Mouse (Mus musculus): ENCODE measurements at regions not wholly inside any gene's neighbourhood (a gene's known extent, or its start where the extent isn't known, plus 50 kb on each side); places are given as distances from the start of the nearest gene placed in this dataset.

DNA sequence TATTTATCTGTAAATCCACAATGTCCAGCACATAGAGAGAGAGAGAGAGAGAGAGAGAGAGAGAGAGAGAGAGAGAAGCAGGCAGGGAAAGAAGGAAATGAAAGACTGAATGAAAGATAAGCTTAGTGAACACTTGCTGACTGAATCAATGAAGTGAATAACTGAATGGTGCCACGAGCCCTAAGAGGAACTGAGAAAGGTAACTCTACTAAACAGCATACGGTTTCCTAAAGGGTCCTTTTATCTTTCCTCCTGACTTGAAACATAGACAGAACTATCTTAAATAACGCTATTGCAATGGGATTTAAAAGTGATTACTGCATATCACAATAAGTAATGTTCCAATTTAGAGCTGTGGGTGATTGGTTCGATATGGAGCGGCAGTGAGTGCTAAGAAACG, 121.0 kb downstream of the Rbm26 start:
- Histone ChIP-seq H3K4me2 (replicated peaks; ENCODE audit: low read depth, low read length) (no peak overlapping the region), H3K9me3 (ENCODE audit: low read length) (no peaks in the 10 kb centered on the region), H3K27me3 (replicated peaks; ENCODE audit: insufficient read depth, low read length) (no peaks in the 10 kb centered on the region), H3K4me1 (ENCODE audit: insufficient read depth, low read depth, low read length) (no peaks in the 10 kb centered on the region), H3K27ac (ENCODE audit: low read length) (no peak overlapping the region), H3K9ac (replicated peaks; ENCODE audit: low read depth) (no peak overlapping the region), H3K36me3 (ENCODE audit: insufficient read depth, low read length) (no peaks in the 10 kb centered on the region), H3K4me3 (ENCODE audit: low read depth, low read length) (no peak overlapping the region)
- ATAC-seq (no peak), DNase-seq (ENCODE audit: low spot score) (no peak)
- WGBS: 76% methylated on average over 6 of the region's 6 CpGs
- TF ChIP-seq EP300 (IDR thresholded peaks at IDR 0.05): no peak
- no peak for TF ChIP-seq CTCF (IDR thresholded peaks at IDR 0.05)

DNA sequence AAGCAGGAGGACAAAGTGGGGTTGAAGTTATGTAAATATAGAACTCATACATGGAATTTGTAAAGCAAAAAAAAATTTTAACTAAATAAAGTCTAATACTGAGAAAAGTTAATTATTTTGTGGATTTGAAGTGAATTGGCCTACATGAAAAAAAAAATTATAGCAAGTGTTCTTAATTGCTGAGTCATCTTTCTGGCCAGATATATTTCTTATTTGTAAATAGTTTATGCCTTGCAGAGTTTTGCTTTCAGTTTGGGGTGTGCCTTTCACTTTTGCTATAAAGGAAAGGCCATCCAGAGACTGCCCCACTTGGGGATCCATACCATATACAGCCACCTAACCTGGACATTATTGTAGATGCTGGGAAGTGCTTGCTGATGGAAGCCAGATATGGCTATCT, 138.3 kb downstream of the Rbm26 start:
- ATAC-seq: no peak
- H3K4me3 ChIP-seq (ENCODE audit: low read depth, low read length): no peak overlapping the region
- no peaks in the 10 kb centered on the region for H3K27me3 ChIP-seq (replicated peaks; ENCODE audit: insufficient read depth, low read length)
- H3K9ac ChIP-seq (replicated peaks; ENCODE audit: low read depth): no peak overlapping the region
- no peak overlapping the region for H3K4me2 ChIP-seq (replicated peaks; ENCODE audit: low read depth, low read length)
- TF ChIP-seq EP300 (IDR thresholded peaks at IDR 0.05) (no peak), CTCF (IDR thresholded peaks at IDR 0.05) (no peak)
- no peaks in the 10 kb centered on the region for H3K9me3 ChIP-seq (ENCODE audit: low read length)
- no peaks in the 10 kb centered on the region for H3K36me3 ChIP-seq (ENCODE audit: insufficient read depth, low read length)
- H3K27ac ChIP-seq (ENCODE audit: low read length): no peak overlapping the region
- no peak for DNase-seq (ENCODE audit: low spot score)
- H3K4me1 ChIP-seq (ENCODE audit: insufficient read depth, low read depth, low read length): no peaks in the 10 kb centered on the region

DNA sequence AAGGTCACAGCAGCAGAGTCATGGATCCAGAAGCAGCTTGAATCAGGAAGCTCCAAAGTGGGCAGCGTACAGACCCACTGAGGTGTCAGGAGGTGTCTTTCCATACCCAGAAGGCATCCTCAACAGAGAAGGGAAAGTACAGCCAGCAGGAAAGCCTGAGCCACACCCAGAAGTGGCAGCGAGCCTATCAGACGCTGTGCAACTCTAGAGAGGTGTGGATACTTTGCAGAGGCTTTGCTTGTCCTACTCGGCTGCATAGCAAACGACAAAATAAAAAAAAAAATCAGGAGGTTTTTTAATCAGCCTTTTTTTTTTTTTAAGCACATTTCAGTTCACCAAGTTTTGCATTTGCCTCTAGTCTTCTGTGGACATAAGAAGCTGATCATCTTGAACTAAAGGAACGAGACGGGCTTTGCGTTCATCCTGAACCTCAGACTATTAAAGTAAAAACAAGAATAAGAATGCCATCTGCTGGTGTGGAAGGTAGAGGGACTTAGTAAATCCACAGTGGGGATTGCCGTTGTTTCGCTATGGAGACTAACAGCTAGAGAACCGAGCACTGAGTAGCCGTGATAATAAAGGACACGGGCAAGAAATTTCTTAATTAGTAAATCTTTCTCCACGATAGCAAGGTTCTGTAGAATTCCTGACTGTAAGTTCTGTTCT, 142.3 kb downstream of the Rbm26 start:
- Histone ChIP-seq H3K27me3 (replicated peaks; ENCODE audit: insufficient read depth, low read length) (no peaks in the 10 kb centered on the region), H3K4me3 (ENCODE audit: low read depth, low read length) (no peak overlapping the region), H3K4me2 (replicated peaks; ENCODE audit: low read depth, low read length) (peak overlapping the region; percentile 33; the same call in 1 of the 2 replicates), H3K36me3 (ENCODE audit: insufficient read depth, low read length) (no peaks in the 10 kb centered on the region), H3K4me1 (ENCODE audit: insufficient read depth, low read depth, low read length) (no peaks in the 10 kb centered on the region), H3K9me3 (ENCODE audit: low read length) (no peaks in the 10 kb centered on the region), H3K9ac (replicated peaks; ENCODE audit: low read depth) (no peak overlapping the region), H3K27ac (ENCODE audit: low read length) (no peak overlapping the region)
- 29% methylated on average over 14 of the region's 14 CpGs for WGBS
- TF ChIP-seq EP300 (IDR thresholded peaks at IDR 0.05) (no peak), CTCF (IDR thresholded peaks at IDR 0.05) (peak; percentile 22; the same call in 1 of the 2 replicates)
- ATAC-seq (peak; percentile 50; the same call in 1 of the 2 replicates), DNase-seq (ENCODE audit: low spot score) (peak; percentile 17)

DNA sequence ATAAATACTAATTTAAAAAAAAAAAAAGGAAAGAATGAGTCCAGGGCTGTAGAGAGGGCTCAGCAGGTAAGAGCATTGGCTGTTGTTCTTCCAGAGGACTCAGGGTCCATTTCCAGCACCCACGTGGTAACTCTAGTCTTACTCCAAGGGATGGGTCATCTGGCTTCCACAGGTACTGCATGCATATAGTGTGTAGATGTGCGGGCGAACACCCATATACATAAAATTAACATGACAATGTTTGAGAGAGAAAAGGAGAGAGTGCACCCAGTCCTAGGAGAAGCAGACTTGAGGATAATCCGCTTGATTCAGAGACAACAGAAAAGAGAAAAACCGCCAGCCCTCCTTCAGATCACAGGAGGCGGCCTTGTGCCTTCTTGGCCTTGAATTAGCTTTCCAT, 157.2 kb downstream of the Rbm26 start:
- no peak overlapping the region for H3K4me3 ChIP-seq (ENCODE audit: low read depth, low read length)

DNA sequence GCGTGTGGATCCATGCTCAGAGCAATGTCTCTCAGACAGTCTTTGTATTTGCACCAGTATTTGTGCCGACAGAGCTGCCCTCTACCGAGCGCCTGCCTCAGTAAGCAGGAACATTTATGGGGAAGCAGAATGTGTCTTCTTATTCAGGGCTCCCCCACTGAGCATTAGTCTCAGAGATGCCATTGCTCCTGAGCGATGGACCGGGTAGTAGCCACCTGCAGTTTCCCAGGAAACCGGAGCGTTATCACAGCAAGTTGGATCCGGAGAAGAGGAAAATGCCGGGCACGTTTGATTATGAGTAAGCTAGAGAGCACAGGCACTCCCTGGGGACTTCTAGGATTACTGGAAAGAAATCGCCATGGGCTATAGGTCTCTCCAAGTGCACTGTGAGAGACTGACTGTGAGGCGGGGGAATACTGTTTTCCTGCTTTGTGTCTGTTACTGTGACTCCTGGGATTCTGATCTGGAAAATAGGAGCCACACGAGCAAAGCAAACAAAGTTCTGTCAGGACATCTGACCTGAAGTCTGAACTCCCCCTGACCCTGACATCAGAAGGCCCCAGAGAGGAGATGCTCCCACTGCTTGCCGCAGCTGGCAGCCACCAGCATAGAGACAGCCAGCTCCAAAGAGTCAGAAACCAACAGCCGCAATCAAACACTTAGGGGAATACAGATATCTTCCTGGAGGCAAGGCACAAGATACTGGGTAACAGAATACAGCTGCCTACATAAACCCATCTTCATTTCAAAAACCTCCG, 160.9 kb downstream of the Rbm26 start:
- TF ChIP-seq CTCF (IDR thresholded peaks at IDR 0.05) (no peak), EP300 (IDR thresholded peaks at IDR 0.05) (no peak)
- Histone ChIP-seq H3K4me2 (replicated peaks; ENCODE audit: low read depth, low read length) (no peak overlapping the region), H3K27ac (ENCODE audit: low read length) (no peak overlapping the region), H3K4me1 (ENCODE audit: insufficient read depth, low read depth, low read length) (no peaks in the 10 kb centered on the region), H3K27me3 (replicated peaks; ENCODE audit: insufficient read depth, low read length) (no peaks in the 10 kb centered on the region), H3K36me3 (ENCODE audit: insufficient read depth, low read length) (no peaks in the 10 kb centered on the region), H3K9ac (replicated peaks; ENCODE audit: low read depth) (no peak overlapping the region), H3K4me3 (ENCODE audit: low read depth, low read length) (no peak overlapping the region), H3K9me3 (ENCODE audit: low read length) (no peaks in the 10 kb centered on the region)
- ATAC-seq (no peak), DNase-seq (ENCODE audit: low spot score) (no peak)
- WGBS: 43% methylated on average over 17 of the region's 17 CpGs

More for the DNA sequence above, 157.2 kb downstream of the Rbm26 start:
- TF ChIP-seq EP300 (IDR thresholded peaks at IDR 0.05): no peak
- no peak for TF ChIP-seq CTCF (IDR thresholded peaks at IDR 0.05)
- DNase-seq (ENCODE audit: low spot score) (no peak), ATAC-seq (no peak)
- no peak overlapping the region for H3K27ac ChIP-seq (ENCODE audit: low read length)
- 71% methylated on average over 6 of the region's 6 CpGs for WGBS
- no peaks in the 10 kb centered on the region for H3K36me3 ChIP-seq (ENCODE audit: insufficient read depth, low read length)
- no peak overlapping the region for H3K4me2 ChIP-seq (replicated peaks; ENCODE audit: low read depth, low read length)
- no peaks in the 10 kb centered on the region for H3K4me1 ChIP-seq (ENCODE audit: insufficient read depth, low read depth, low read length)
- no peaks in the 10 kb centered on the region for H3K27me3 ChIP-seq (replicated peaks; ENCODE audit: insufficient read depth, low read length)
- no peak overlapping the region for H3K9ac ChIP-seq (replicated peaks; ENCODE audit: low read depth)
- no peaks in the 10 kb centered on the region for H3K9me3 ChIP-seq (ENCODE audit: low read length)

DNA sequence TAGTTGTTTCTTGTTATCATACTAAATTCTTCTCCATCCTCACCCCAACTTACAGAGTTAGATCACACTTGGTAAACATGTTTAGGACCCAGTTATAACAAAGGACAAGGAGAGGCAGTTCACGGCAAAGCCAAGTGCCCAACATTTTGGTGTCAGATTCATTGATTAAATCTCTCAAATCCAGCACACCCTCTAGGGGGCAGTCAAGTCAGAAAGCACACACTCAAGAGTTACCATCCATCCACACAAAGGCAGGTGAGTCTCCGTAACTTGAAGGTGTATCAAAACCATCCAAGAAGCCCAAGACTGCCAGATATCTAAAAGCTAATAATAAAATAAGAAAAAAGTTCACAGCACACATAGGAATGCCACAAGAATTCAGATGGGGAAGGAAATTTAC, 161.8 kb downstream of the Rbm26 start:
- Histone ChIP-seq H3K27me3 (replicated peaks; ENCODE audit: insufficient read depth, low read length) (no peaks in the 10 kb centered on the region), H3K4me2 (replicated peaks; ENCODE audit: low read depth, low read length) (no peak overlapping the region), H3K4me3 (ENCODE audit: low read depth, low read length) (no peak overlapping the region), H3K36me3 (ENCODE audit: insufficient read depth, low read length) (no peaks in the 10 kb centered on the region), H3K4me1 (ENCODE audit: insufficient read depth, low read depth, low read length) (no peaks in the 10 kb centered on the region), H3K27ac (ENCODE audit: low read length) (no peak overlapping the region), H3K9me3 (ENCODE audit: low read length) (no peaks in the 10 kb centered on the region), H3K9ac (replicated peaks; ENCODE audit: low read depth) (no peak overlapping the region)
- WGBS: 78% methylated on average over 2 of the region's 2 CpGs
- ATAC-seq (no peak), DNase-seq (ENCODE audit: low spot score) (no peak)
- TF ChIP-seq EP300 (IDR thresholded peaks at IDR 0.05): no peak
- no peak for TF ChIP-seq CTCF (IDR thresholded peaks at IDR 0.05)
